Mouse (Mus musculus) spleen, postnatal 36 days (tissue): Measurements from ENCODE around the gene Crcp.
A peak's percentile ranks its signal among the peaks of the same experiment; 100 is the strongest.

Source experiments
- DNase-seq, 2 experiments: peaks; one replicate each; pipeline ENCODE4 v3.0.0; 2022; ENCODE audit warnings: low spot score in 2 of 2, mixed read lengths in 1 of 2

The Crcp gene

GRCm38 (mm10) chr5:130029142-130029897 lies at the start of gene Crcp, which contains the start of gene Asl:
TSS of gene Crcp (plus strand) at chr5:130029290.
TSS of gene Asl (minus strand) at chr5:130029247.
- DNase-seq, result peak; percentile 86 to 87

GRCm38 (mm10) chr5:129980216-129980615 lies 48.9 kb upstream of the Crcp start:
- no peak for DNase-seq

- no peak for DNase-seq
Measured at GRCm38 (mm10) chr5:129989376-129989775, 39.7 kb upstream of the Crcp start.

- peak; percentile 19 to 60 for DNase-seq
Measured at GRCm38 (mm10) chr5:129991898-129992297, 37.2 kb upstream of the Crcp start.

GRCm38 (mm10) chr5:129993374-129993773 lies 35.7 kb upstream of the Crcp start:
- DNase-seq, result no peak

GRCm38 (mm10) chr5:129994989-129995388 lies 34.1 kb upstream of the Crcp start:
- no peak for DNase-seq

- DNase-seq, result no peak
Measured at GRCm38 (mm10) chr5:129997700-129998099, 31.4 kb upstream of the Crcp start.

GRCm38 (mm10) chr5:129999097-129999496 lies 30.0 kb upstream of the Crcp start:
- peak; percentile 51 for DNase-seq

GRCm38 (mm10) chr5:130000735-130001134 lies 28.4 kb upstream of the Crcp start:
- DNase-seq, result no peak

- DNase-seq, result peak; percentile 31 to 36
Measured at GRCm38 (mm10) chr5:130001356-130001987, 27.6 kb upstream of the Crcp start.

GRCm38 (mm10) chr5:130002301-130003146 lies 26.6 kb upstream of the Crcp start, which contains the start of gene Gusb:
TSS of gene Gusb (minus strand) at chr5:130003049.
- peak; percentile 80 to 83 for DNase-seq

- DNase-seq, result no peak
Measured at GRCm38 (mm10) chr5:130003229-130003628, 25.9 kb upstream of the Crcp start.

- DNase-seq, result no peak
Measured at GRCm38 (mm10) chr5:130007344-130007743, 21.7 kb upstream of the Crcp start.

GRCm38 (mm10) chr5:130008034-130008590 lies 21.0 kb upstream of the Crcp start:
- DNase-seq, result no peak

- DNase-seq, result no peak
Measured at GRCm38 (mm10) chr5:130009784-130010183, 19.3 kb upstream of the Crcp start.

GRCm38 (mm10) chr5:130010961-130011360 lies 18.1 kb upstream of the Crcp start:
- no peak for DNase-seq

GRCm38 (mm10) chr5:130015104-130015503 lies 14.0 kb upstream of the Crcp start:
- no peak for DNase-seq

- no peak for DNase-seq
Measured at GRCm38 (mm10) chr5:130019461-130019860, 9.6 kb upstream of the Crcp start.

GRCm38 (mm10) chr5:130021361-130021966 lies 7.6 kb upstream of the Crcp start:
- DNase-seq, result no peak

- DNase-seq, result no peak
Measured at GRCm38 (mm10) chr5:130022366-130022765, 6.7 kb upstream of the Crcp start.

GRCm38 (mm10) chr5:130023067-130023766 lies 5.9 kb upstream of the Crcp start:
- no peak for DNase-seq
